Mouse (Mus musculus) embryonic fibroblast, embryonic 13.5 days (primary cell): ENCODE data around the gene Cfap97d1.

Source experiments
- CTCF ChIP-seq: IDR thresholded peaks from 2 replicates; pipeline ENCODE4 v1.5.1; 2011; ENCODE audit warnings: mild to moderate bottlenecking, control low read depth, low read length, moderate library complexity, borderline replicate concordance; ENCODE audit not compliant: insufficient read depth
- POLR2A ChIP-seq: IDR thresholded peaks from 2 replicates; pipeline ENCODE4 v1.6.1; 2011; ENCODE audit warnings: low read depth, mild to moderate bottlenecking, control low read depth, low read length, moderate library complexity

DNA sequence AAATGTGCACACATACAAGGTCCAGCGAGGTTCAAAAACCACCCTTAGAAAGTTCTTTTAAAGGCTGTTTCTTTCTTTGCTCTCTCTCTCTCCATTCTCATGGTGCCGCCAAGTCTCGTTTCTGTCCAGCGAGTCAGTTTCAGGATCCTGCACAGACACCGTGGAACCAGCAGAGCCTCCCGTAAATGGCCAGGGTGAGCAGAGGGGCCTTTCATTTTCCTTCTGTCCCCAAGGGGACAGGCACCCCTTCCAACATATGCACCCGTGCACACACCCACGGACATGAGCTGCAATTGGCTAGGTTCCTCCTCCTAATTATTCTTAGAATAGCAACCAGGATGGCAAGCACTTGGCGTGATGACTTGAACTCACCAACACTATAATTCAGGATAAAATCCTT lies 10.6 kb upstream of the Cfap97d1 start:
- TF ChIP-seq POLR2A (no peak), CTCF (no peak)
